Mouse (Mus musculus) lung, postnatal 0 days (tissue): Measurements from ENCODE around the gene Ifngr2. TPM values are rescaled to one million over a fixed set of nuclear protein-coding genes. Genes with fewer than 3 reads are reported as not detected.
A peak's percentile ranks its signal among the peaks of the same experiment; 100 is the strongest.

Source experiments
- ATAC-seq: fragments of 200-750 bp; cut with Nextera tagmentation; 2 replicates; pipeline ENCODE4 v1.8.0; 2017; ENCODE audit warnings: moderate library complexity
- DNase-seq: peaks from one replicate; pipeline ENCODE4 v3.0.0-alpha.2; 2016; ENCODE audit warnings: low spot score
- H3K27ac ChIP-seq: fragments of 300-500 bp; sonication (generic); 2 replicates; pipeline ENCODE4 v1.5.1; 2014; ENCODE audit warnings: antibody characterized with exemption, mild to moderate bottlenecking, low read length, mixed read lengths
- H3K27me3 ChIP-seq: fragments of 300-500 bp; sonication (generic); replicated peaks from 2 replicates; pipeline ENCODE4 v1.6.1; 2014; ENCODE audit warnings: low read length, mixed read lengths; ENCODE audit not compliant: insufficient read depth
- H3K36me3 ChIP-seq: fragments of 300-500 bp; sonication (generic); 2 replicates; pipeline ENCODE4 v1.6.1; 2014; ENCODE audit warnings: low read length, mixed read lengths; ENCODE audit not compliant: insufficient read depth
- H3K4me1 ChIP-seq: fragments of 300-500 bp; sonication (generic); 2 replicates; pipeline ENCODE4 v1.6.1; 2014; ENCODE audit warnings: antibody characterized with exemption, low read depth, low read length, mixed read lengths; ENCODE audit not compliant: insufficient read depth
- H3K4me2 ChIP-seq: fragments of 300-500 bp; sonication (generic); replicated peaks from 2 replicates; pipeline ENCODE4 v1.6.1; 2014; ENCODE audit warnings: low read depth, mild to moderate bottlenecking, low read length, moderate library complexity, mixed read lengths
- H3K4me3 ChIP-seq: fragments of 300-500 bp; sonication (generic); 2 replicates; pipeline ENCODE4 v1.5.1; 2014; ENCODE audit warnings: low read depth, low read length
- H3K9ac ChIP-seq: fragments of 300-500 bp; sonication (generic); replicated peaks from 2 replicates; pipeline ENCODE4 v1.6.1; 2014; ENCODE audit warnings: low read depth, mild to moderate bottlenecking
- H3K9me3 ChIP-seq: fragments of 300-500 bp; sonication (generic); 2 replicates; pipeline ENCODE4 v1.6.1; 2016; ENCODE audit warnings: low read length, mixed read lengths
- CTCF ChIP-seq: IDR thresholded peaks from 2 replicates; pipeline ENCODE4 v1.5.1; 2016; ENCODE audit warnings: antibody characterized with exemption, mild to moderate bottlenecking
- EP300 ChIP-seq: IDR thresholded peaks from 2 replicates; pipeline ENCODE4 v1.6.1; 2016; ENCODE audit warnings: antibody characterized with exemption, mild to moderate bottlenecking, control low read depth
- WGBS: fragments of 180-500 bp; shearing (Covaris S2); extraction: QIAGEN DNeasy Blood & Tissue Kit; methylation state at CpG from one replicate; pipeline ENCODE4 v1.1.7; 2014; 5-methylcytosine and 5-hydroxymethylcytosine counted together
- polyA plus RNA-seq: library from polyadenylated mRNA; unstranded; fragments of >200 nt; fragmentation: Nextera tagmentation; extraction: Ambion mirVana; gene quantifications from 2 replicates; pipeline ENCODE4 v1.2.1, GENCODE M21; 2015

Gene Ifngr2
- polyA plus RNA-seq, 1 experiment from 2014 or later, result 64.4 TPM

DNA sequence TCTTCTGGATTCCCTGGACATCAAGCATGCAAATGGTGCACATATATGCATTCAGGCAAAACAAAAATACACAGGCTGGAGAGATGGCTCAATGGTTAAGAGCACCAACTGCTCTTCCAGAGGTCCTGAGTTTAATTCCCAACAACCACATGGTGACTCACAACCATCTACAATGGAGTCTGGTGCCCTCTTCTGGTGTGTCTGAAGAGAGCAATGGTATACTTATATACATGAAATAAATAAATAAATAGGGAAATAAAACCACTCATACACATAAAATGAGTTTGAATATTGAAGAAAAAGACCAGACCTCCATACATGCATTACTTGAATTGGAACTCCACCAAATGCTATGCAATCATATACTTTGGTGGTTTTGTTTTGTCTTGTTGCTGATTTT lies 52.4 kb downstream of the Ifngr2 start:
- ATAC-seq, result no peak

DNA sequence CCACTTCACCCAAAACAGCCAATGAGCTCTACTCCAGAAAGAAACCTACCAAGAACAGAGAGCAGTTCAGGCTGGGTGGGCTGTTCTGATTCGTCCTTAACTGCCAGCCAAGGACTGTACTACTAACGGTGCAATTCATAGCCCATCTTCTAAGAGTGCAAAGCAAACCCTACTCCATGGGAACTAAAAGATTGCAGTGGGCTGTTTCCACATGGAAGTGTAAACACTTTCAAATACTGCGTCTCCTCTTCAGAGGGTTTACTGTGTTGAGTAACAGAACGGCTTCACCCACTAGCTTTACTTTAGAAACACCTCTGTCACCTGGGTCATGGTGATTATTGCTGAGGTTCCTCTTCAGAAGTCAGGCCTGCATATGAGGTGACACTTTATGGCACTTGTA lies 54.2 kb downstream of the Ifngr2 start:
- H3K9ac ChIP-seq, result no peak overlapping the region
- H3K36me3 ChIP-seq, result no peaks in the 10 kb centered on the region
- no peaks in the 10 kb centered on the region for H3K9me3 ChIP-seq
- H3K27me3 ChIP-seq, result no peaks in the 10 kb centered on the region
- 28% methylated on average over 4 of the region's 4 CpGs for WGBS
- TF ChIP-seq CTCF, result no peak
- peak; percentile 57; the same call in 1 of the 2 replicates for TF ChIP-seq EP300
- H3K4me3 ChIP-seq, result no peak overlapping the region
- 0 out of 2 replicates have a peak, but pooled peaks cover 4% of the 10 kb centered on the region for H3K4me1 ChIP-seq
- ATAC-seq, result peak; percentile 24
- no peak overlapping the region for H3K4me2 ChIP-seq
- peak overlapping the region; percentile 59 for H3K27ac ChIP-seq
- peak; percentile 84 for DNase-seq

More for the DNA sequence above, 52.4 kb downstream of the Ifngr2 start:
- H3K9me3 ChIP-seq, result no peaks in the 10 kb centered on the region
- peak; percentile 35 for TF ChIP-seq CTCF
- no peak for TF ChIP-seq EP300
- H3K36me3 ChIP-seq, result no peaks in the 10 kb centered on the region
- H3K27ac ChIP-seq, result no peak overlapping the region
- H3K4me2 ChIP-seq, result no peak overlapping the region
- DNase-seq, result no peak
- no peak overlapping the region for H3K4me3 ChIP-seq
- no peaks in the 10 kb centered on the region for H3K27me3 ChIP-seq
- H3K4me1 ChIP-seq, result 0 out of 2 replicates have a peak, but pooled peaks cover 8% of the 10 kb centered on the region
- H3K9ac ChIP-seq, result no peak overlapping the region

DNA sequence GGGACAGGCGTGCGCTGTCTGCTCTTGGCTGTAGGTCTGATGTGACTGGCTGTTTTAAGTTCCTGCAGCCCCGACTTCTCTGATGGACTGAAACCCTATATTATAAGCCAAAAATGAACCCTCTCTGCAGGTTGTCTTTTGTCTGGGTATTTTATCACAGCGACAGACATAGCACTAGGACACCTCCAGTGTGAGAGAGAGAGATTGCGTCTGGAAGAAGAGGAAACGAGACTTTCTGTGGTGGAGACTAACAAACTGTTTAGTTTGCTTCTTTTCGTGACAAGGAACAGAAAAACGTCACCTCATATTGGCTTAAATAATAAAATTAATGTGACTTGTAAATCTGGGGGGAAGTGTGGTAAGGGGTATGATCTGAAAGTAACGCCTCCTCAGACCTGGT lies 54.8 kb downstream of the Ifngr2 start:
- 0 out of 2 replicates have a peak, but pooled peaks cover 2% of the 10 kb centered on the region for H3K4me1 ChIP-seq
- TF ChIP-seq CTCF, result no peak
- no peak for TF ChIP-seq EP300
- no peak for ATAC-seq
- H3K36me3 ChIP-seq, result no peaks in the 10 kb centered on the region
- H3K9me3 ChIP-seq, result no peaks in the 10 kb centered on the region
- H3K4me2 ChIP-seq, result no peak overlapping the region
- no peak for DNase-seq
- WGBS, result 51% methylated on average over 9 of the region's 9 CpGs
- no peak overlapping the region for H3K4me3 ChIP-seq
- peak overlapping the region; percentile 59 for H3K27ac ChIP-seq
- no peaks in the 10 kb centered on the region for H3K27me3 ChIP-seq
- no peak overlapping the region for H3K9ac ChIP-seq

DNA sequence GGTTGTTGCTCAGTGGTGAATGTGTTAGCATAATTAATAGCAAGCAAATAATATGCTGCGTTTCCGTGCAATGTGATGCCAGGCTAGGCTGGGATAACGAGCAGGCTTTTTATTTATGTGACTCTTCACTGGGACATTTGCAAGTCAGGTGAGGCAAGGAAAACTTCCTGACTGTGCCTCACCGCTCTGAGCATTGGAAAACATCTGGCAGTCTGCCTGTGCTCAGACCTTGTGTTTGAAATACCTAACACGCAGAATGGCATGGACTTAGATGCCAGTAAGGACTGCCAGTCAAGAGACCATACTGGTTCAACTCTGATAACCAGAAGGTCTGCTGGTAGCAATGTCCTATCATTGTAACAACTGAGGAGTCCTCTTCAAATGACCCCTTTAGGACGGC lies 58.3 kb downstream of the Ifngr2 start:
- DNase-seq (no peak), ATAC-seq (no peak)
- Histone ChIP-seq H3K4me3 (no peak overlapping the region), H3K27ac (no peak overlapping the region), H3K4me1 (peaks cover 3% of the 10 kb centered on the region; the same call in 1 of the 2 replicates), H3K4me2 (no peak overlapping the region), H3K9me3 (no peaks in the 10 kb centered on the region), H3K27me3 (no peaks in the 10 kb centered on the region), H3K9ac (no peak overlapping the region), H3K36me3 (no peaks in the 10 kb centered on the region)
- TF ChIP-seq CTCF, result no peak
- TF ChIP-seq EP300, result no peak
- WGBS, result 69% methylated on average over 6 of the region's 6 CpGs

DNA sequence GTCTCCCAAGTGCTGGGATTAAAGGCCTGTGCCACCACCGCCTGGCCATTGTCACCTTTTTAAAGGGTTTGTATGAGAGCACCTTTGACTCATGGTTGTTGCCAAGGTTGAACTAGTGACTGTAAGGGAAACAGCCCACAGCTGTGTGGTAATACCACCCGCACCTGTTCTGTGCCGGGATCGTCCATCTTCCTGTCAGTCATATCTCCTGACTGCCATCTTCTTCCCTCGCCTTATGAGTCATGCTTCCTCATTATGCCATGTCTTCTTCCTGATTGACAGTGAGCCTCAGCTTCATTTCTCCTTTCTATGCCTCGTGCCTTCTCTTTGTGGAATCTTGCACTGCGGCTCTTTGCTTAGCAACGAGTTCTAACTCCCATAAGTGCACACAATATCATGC lies 60.1 kb downstream of the Ifngr2 start:
- WGBS, result 82% methylated on average over 8 of the region's 8 CpGs
- no peak overlapping the region for H3K27ac ChIP-seq
- no peak for TF ChIP-seq CTCF
- TF ChIP-seq EP300, result no peak

GRCm38 (mm10) chr16:91609501-91610245 lies 62.8 kb downstream of the Ifngr2 start:
- TF ChIP-seq CTCF (no peak), EP300 (no peak)
- no peak overlapping the region for H3K27ac ChIP-seq
- no peak overlapping the region for H3K4me3 ChIP-seq
- ATAC-seq (no peak), DNase-seq (peak; percentile 32)
- no peak overlapping the region for H3K4me2 ChIP-seq
- H3K9me3 ChIP-seq, result no peaks in the 10 kb centered on the region
- no peak overlapping the region for H3K9ac ChIP-seq
- no peaks in the 10 kb centered on the region for H3K27me3 ChIP-seq
- 41% methylated on average over 9 of the region's 9 CpGs for WGBS
- H3K36me3 ChIP-seq, result no peaks in the 10 kb centered on the region
- H3K4me1 ChIP-seq, result peaks cover 3% of the 10 kb centered on the region; the same call in 1 of the 2 replicates

More for the DNA sequence above, 60.1 kb downstream of the Ifngr2 start:
- Histone ChIP-seq H3K9me3 (no peaks in the 10 kb centered on the region), H3K4me2 (no peak overlapping the region), H3K4me1 (peaks cover 3% of the 10 kb centered on the region; the same call in 1 of the 2 replicates), H3K4me3 (no peak overlapping the region), H3K9ac (no peak overlapping the region), H3K36me3 (no peaks in the 10 kb centered on the region), H3K27me3 (no peaks in the 10 kb centered on the region)
- DNase-seq (no peak), ATAC-seq (no peak)
